Mouse (Mus musculus) B cell, adult (primary cell): ENCODE data around the gene Fam133b. TPM values are rescaled to one million over a fixed set of nuclear protein-coding genes. Genes with fewer than 3 reads are reported as not detected.

Experiments
- total RNA-seq: library from RNA; stranded (reverse); gene quantifications from 4 replicates; pipeline ENCODE4 v1.2.4, GENCODE M21; 2023; ENCODE audit not compliant: inconsistent age

Gene Fam133b
- total RNA-seq, result 91.7 to 104 TPM (median 96.7 TPM) in 4 replicates

GRCm38 (mm10) chr5:3543629-3544479 lies at the start of gene Fam133b:
Gene Fam133b (plus strand): TSS chr5:3543833.

DNA sequence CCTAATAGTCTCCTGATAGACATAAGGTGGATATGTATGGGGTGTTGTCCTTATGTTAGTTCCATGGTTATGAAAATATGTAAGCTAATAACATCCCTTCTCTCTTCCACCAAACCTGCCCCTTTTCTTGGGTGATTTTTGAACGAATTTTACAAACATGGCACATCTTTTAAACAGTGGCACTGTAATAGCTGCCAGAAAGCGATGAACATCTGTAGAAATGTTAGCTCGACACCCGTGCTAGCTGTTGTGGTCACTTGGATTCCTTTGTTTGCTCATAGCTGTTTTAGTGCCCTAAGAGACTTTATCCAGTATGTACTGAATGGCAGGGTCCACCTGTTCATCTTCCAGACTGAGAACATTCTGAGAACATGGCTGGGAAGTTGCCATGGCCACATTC lies 27.6 kb downstream of the Fam133b start, which contains the start of gene 1700109H08Rik:
Gene 1700109H08Rik (plus strand): TSS at position 301 of the 400 bp plus-strand sequence.

DNA sequence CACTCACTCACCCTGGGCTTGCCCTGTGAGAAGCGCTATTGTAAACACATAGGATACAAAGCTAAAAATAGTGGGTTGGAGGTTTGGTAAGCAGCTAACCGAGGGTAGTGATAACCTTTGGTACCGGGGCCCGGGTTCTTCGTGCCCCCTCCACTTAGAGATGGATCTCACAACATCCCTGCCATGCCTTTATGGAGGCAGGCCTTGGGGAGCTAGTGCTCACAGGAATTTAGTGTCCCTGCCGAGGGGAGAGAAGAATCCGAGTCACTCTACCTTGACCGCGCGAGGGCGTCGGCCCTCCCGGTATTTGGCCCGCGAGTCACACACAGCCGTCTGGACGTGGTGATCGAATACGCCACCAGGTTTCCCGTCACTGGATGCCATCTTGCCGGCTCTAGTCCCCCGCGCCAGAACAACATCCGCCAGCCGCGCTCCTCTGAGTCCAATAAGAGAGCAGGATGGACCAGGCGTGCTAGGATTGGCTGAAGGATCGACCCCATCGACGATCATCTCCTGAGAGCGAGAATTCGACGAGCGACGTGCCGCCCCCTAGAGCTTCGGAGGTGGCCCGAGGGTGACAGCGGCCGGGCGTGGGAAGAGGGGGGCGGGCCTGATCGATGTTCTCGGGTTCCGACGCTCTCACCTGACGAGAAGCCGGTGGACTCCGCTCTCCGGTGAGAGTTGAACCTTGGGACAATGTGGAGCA lies 52.2 kb downstream of the Fam133b start, which contains the start of gene Pex1:
Gene Pex1 (plus strand): TSS at position 374 of the 706 bp plus-strand sequence.

DNA sequence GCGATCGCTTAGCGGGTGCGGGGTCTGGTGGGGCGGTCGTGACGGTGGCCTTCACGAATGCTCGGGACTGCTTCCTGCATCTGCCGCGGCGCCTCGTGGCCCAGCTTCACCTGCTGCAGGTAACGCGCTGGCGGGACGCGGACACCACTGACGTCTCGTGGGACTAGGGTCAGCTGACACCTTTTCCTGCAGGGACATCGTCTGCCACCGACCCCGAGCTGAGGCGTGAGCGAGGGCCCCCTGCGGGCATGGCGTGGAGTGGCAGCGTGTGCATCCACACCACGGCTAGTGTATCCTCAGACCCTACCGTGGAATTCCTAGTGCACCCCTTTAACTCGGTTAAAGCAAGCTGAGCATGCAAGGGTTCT lies 52.8 kb downstream of the Fam133b start, which contains the start of gene Rbm48:
Gene Rbm48 (minus strand): TSS at position 187 of the 368 bp plus-strand sequence.

Other genes with a start within 250 kb of the Fam133b start
- 28.0 to 37.3 TPM (median 33.4 TPM) in 4 replicates for gene Cdk6, start 202.3 kb upstream of the Fam133b start, total RNA-seq
- 22.6 to 30.8 TPM (median 26.6 TPM) in 4 replicates for gene 1700109H08Rik, start 27.7 kb downstream of the Fam133b start, total RNA-seq
- 21.8 to 30.2 TPM (median 25.1 TPM) in 4 replicates for gene Pex1, start 52.2 kb downstream of the Fam133b start, total RNA-seq
- 62.6 to 70.0 TPM (median 64.4 TPM) in 4 replicates for gene Rbm48, start 52.8 kb downstream of the Fam133b start, total RNA-seq
- gene Tmbim7, start 107.3 kb downstream of the Fam133b start, total RNA-seq, result not detected in 4 replicates
- gene Gatad1, start 113.4 kb downstream of the Fam133b start, total RNA-seq, result 41.5 to 44.5 TPM (median 42.1 TPM) in 4 replicates